Mouse (Mus musculus): ENCODE results near the gene Luc7l2.
A peak's percentile ranks its signal among the peaks of the same experiment; 100 is the strongest.
"Not testable (repeated sequence)": the region's sequence is repeated elsewhere in the genome, so short reads cannot be mapped to it uniquely, and the experiment has no call there.

Luc7l2 gene

DNA sequence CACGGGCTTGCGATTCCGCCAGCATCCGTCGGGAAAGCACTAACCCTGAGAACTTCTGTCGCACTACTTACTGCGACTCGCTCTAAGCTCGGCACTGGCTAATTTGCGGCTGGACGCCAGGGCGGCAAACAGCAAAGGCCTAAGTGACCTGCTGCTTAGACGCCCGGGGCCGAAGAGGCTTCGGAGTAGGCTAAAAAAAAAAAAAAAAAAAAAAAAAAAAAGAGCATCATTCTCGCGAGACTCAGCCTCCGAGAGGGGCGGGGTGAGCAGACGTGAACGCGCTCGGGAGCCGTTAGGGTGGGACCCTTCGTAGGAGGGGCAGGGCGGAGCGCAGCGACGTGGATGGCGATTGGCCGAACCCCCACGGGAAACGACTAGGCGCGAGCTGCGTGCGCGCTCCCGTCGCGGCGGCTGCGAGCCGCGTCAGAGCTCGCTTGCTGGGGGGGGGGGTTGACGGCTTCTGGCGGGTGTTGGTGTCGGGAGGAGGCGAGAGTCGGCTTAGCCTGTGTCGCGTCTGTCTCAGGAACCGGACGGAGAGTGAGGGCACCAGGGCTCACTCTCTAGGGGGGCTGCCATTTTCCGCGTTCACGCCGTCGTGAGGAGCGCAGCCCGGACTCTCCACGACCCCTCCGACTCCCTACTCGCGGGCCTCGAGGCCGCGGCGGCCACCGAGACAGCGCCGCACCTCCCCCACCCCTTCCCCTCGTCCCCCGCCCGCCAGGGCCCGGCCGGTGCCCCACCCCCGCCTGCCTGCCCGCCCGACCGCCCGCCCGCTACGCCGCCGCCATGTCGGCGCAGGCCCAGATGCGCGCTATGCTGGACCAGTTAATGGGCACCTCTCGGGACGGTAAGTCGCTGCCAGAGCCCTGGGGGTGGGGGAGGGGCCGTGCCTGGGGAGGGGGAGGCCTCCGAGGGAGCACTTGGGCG is at the start of gene Luc7l2:
Gene Luc7l2, plus strand, starts transcription at position 273 of the 927 bp plus-strand sequence.
- peak; percentile 90 for ATAC-seq (ENCODE audit: low TSS enrichment)

DNA sequence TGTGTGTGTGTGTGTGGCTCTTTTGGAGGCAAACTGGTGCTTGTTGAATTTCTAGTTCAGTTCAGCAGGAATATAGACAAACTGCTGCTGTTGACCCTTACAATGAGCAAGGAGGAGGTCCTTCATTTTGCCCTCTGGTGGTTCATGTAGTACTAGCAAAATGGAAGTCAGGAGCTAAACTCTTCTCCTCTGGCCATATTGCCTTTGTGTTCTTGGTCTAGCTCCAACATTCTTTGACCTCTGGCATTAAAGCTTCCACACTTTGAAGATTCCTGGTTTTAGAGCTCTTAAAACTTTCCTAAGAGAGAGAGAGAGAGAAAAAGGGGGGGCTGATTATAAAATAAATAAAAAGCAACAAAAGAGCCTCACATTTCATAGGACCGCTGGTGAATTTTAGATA is 39.0 kb upstream of the Luc7l2 start:
- no peak for ATAC-seq (ENCODE audit: low TSS enrichment)

DNA sequence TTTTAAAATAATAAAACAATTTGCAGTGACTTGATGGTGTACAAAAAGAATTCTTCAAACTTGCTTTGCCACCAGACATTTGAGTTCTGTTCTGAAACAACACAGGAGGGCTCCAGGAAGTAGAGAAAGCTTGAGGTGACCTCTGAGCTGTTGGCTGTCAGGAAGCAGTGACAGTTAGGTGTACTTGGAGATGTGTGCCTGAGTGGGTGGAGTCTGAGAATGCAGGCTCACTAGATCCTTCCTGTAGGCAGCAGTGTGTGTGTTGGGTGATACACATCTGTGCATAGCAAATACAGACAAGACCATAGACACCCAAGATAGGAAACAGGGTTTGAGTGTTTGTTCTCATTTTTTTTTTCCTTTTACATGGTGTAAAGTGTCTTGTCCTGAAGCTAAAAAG is 38.3 kb upstream of the Luc7l2 start:
- ATAC-seq (ENCODE audit: low TSS enrichment), result no peak

DNA sequence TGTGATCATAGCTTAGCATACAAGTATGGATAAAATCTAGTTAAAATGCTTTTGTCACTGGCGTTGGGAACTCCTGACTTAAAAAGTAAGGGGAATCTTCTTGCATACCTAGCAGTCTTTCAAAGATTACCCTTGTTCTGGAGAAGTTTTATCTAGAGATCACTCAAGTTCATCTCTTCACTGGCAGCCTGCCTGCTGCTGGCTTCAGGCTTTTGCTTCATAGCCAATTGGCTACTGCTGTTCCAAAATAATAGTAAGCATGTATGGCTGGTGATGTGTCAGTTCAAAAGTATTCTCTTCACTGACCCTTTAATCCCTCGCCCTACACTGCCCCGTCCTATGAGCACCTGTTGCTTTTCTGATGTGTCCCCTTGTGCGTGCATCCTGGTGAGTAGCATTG is 35.9 kb upstream of the Luc7l2 start:
- ATAC-seq (ENCODE audit: low TSS enrichment), result no peak

DNA sequence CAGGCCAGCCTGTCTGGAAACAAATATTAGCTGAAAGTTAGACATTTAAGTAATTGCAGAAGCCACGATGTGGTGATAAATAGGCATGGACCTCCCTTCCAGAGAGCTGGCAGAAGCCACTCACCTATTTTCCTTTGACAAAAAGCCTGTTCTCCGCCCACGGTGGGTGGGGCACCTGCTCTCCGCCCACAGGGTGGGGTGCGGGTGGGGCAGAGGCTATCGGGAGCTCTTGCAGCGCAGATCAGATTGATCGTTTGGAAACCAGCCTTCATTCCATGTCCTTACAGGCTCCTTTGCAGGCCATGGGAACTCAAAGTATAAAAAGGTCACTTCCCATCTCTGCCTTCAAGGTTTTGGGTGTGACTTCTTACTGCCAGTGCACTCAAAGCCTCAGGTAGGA is 27.3 kb upstream of the Luc7l2 start:
- ATAC-seq (ENCODE audit: low TSS enrichment), result no peak

DNA sequence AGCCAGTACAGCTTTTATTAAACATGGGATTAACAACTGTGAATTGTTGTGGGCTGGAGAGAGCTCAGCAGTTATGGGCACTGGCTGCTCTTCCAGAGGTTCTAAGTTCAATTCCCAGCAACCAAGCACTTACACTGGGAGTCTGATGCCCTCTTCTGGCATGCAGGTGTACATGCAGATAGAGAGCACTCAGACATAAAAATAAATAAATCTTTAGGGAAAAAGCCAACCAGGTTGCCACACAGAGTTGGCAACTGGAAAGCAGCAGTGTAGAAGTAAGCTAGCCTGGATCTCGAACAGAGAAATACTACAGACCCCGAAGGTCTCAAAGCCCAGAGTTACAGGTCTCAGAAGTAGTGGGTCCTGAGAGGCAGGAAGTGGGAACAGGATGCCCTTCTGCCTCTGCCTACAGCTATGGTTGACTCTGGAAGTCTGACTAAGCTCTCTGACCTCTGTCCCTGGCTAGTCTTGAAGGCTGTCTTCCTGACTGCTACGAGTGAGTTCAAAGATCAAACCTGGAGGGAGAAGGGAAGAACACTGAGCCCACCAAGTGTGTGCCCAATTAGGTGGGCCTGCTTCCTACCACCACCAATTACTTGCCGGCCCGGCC is 19.8 kb upstream of the Luc7l2 start:
- ATAC-seq (ENCODE audit: low TSS enrichment), result no peak

DNA sequence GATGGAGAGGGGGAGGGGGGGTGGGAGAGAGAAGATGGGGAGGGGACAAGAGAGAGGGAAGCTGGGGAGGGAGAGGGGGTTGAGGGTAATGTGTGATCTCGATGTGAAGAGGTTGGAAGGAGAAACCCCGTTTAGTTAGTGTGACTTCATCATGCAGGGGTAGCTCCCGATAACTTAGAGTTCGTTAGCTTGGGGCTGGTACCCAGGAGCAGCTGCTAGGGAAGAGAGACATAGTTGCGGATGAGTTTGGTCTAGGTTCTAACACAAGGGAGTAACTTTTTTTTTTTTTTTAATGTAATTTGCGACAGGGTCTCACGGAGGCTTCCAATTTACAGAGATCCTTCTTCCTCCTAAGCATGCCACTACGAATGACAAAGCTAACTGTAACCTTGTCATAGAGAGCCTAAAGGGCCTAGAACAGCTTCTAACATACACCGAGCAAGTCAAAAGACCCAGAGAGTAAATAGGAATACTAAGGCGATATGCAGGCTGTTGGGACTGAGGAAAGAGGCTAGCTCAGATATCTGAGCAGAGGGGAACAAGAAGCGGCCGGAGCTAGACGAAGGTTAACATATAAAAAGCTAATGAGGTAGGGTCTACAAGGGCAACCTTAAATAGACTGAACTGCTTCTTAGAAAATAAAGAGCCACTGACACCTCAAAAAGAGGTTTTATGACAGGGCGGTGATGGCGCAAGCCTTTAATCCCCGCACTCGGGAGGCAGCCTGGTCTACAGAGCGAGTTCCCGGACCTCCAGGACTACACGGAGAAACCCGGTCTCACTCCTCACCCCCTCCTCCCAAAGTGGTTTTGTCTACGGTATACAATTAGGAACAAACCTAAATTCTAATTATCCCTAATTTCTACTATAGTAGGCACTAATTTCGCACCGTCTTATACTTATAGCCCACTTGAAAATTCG is 18.4 kb upstream of the Luc7l2 start:
- peak; percentile 14; the same call in 1 of the 2 replicates for ATAC-seq (ENCODE audit: low TSS enrichment)

DNA sequence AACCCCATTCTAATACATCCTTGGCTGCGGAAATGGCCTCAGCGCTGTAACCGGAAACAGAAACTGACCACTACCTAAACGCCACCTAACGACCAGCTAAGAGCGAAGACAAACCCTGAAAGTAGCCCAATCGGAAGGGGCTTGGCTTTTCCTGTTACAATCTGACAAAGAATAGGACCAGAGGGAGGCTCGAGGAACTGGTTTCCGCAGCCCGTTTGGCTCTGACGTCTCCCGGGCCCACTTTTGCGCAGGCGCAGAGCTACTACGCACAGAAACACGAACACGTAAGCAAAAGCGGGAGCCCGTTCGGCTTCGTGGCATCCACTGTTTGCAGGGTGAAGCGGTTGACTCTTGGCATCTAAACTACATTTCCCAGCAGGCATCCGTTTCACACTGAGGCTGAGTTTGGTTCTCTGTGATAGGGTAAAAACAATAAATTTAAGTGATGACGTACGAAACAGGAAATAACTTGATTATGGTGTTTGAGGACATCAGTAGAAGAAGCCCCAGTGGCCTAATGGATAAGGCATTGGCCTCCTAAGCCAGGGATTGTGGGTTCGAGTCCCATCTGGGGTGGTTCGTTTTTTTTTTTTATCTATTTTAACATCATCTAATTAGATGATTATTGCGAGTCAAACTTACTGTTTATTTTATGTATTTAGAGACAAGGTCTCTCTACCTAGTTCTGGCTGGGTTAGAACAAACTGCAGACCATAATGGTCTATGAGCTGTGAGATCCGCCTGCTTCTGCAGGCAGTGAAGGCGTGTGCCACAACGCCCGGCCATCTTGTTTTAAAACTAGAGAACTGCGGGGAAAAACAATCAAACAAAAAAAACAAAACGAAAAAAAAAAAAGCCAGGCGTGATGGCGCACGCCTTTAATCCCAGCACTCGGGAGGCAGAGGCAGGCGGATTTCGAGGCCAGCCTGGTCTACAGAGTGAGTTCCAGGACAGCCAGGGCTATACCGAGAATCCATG is 17.4 kb upstream of the Luc7l2 start, which contains the start of gene Fmc1:
Gene Fmc1, plus strand, starts transcription at position 75 of the 978 bp plus-strand sequence.
- peak; percentile 79 for ATAC-seq (ENCODE audit: low TSS enrichment)

DNA sequence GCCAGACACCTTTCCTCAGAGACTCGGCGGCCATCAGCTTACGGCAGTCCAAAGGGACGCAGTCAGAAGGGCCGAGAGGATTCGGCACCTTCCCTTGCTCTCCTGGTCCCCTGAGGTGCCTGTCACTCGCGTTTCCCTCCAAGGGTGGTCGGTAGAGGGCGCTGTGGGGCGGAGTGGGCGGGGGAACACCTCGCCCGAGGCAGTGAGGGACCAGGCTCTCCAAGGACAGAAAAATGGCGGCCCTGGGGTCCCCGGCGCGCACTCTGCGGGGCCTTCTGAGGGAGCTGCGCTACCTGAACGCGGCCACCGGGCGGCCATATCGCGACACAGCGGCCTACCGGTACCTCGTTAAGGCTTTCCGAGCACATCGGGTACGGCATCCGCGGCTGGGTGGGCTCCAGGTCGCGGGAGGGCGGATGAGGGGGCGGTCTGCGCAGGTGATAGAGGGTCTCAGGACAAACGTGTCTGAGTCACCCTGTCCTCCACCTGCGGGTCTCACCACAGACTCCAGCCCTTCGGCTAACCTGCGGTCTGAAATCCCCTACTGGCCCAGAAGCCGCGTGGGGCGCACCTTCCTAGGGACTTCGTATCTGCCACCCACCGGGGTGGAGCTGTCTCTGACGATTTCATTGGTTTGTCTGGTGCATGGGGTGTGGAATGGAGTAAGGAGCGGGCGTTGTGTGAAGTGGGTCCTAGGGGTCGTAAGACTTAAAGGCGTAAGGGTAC is 16.3 kb upstream of the Luc7l2 start:
- ATAC-seq (ENCODE audit: low TSS enrichment), result peak; percentile 72

DNA sequence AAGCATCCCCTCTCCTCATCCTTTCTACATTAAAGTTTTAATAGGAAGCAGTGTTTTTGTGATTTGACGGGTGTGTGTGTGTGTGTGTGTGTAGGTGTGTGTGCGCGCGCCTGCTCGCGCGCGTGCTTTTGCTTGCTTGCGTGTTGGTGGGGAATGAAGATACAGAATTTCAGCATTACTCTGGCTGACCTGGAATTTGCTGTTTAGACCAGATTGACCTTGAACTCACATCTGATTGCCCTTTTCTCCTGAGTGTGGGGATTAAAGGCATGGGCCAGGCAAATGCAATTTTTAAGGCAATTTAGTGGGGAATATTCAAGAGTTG is 15.8 kb upstream of the Luc7l2 start:
- peak; percentile 4; the same call in 1 of the 2 replicates for ATAC-seq (ENCODE audit: low TSS enrichment)

DNA sequence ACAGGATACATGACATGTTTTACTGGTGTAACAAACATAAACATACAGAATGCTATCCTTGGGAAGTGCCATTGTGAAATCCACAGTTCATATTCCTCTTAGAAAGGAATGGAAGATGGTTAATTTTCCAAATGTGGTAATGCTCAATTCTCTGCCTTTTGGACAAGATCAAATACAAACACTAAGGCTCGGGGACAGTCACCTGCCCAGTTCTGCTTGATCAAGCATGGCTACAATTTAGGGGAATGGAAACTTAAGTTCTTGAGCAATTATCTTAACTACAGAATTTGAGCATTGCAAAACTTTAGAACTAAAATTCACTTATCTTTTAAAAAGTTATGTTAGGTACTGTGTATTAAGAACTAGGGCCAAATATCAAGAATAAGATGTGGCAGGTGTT is 15.3 kb upstream of the Luc7l2 start:
- ATAC-seq (ENCODE audit: low TSS enrichment), result no peak

DNA sequence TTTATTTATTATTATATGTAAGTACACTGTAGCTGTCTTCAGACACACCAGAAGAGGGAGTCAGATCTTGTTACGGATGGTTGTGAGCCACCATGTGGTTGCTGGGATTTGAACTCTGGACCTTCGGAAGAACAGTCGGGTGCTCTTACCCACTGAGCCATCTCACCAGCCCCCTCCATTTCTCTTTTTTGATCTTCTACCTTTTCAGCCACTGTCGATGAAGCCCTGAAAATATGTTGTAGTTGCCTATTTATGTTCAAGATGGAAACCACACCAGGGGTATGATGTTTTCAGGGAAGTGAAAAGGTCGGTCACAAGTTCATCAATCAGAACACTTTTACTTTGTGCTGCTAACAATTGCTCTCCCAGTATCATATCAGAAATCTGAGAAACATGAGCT is 7.0 kb upstream of the Luc7l2 start:
- ATAC-seq (ENCODE audit: low TSS enrichment), result not testable (repeated sequence)

DNA sequence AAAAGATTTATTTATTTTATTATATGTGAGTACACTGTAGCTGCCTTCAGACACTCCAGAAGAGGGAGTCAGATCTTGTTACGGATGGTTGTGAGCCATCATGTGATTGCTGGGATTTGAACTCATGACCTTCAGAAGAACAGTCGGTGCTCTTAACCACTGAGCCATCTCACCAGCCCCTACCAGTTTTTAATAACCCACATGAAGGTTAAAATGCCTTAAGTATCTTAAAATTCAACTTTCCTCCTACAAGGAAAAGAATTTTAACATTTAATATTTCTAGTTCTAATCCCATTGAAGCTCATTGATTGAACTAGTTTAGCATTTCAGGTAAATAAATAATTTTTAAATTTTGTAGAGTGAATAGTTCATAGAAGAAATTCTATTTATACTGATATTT is 4.1 kb upstream of the Luc7l2 start:
- ATAC-seq (ENCODE audit: low TSS enrichment), result not testable (repeated sequence)

DNA sequence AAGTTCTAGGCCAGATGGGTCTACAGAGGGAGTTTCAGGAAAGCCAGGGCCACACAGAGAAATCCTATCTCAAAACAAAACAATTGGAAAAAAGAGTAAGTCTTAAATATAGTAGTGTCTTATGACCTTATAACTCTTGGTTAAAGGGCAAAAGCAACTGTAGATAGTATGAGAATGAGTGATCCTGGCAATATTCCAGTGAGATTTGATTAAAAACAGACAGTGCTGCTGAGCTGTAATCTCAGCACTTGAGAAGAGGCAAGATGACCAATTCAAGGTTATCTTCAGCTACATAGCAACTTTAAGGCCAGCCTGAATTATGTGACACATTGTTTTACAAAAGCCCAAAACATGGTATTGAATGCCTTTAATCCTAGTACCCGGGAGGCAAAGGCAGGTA is 3.4 kb upstream of the Luc7l2 start:
- ATAC-seq (ENCODE audit: low TSS enrichment), result no peak

DNA sequence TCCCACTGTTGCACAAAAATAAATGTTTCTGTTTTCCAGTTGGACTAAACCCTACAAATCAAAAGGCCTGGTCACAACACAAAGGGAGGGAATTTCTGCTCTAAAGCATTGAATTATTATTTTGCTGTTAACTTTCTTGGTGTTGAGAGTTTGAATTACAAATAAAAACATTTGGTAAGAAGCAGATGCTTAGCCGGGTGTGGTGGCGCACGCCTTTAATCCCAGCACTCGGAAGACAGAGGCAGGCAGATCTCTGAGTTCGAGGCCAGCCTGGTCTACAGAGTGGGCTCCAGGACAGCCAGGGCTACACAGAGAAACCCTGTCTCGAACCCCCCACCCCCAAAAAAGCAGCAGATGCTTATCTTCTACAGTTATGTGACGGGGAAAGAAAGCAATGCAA is 2.5 kb upstream of the Luc7l2 start:
- not testable (repeated sequence) for ATAC-seq (ENCODE audit: low TSS enrichment)

DNA sequence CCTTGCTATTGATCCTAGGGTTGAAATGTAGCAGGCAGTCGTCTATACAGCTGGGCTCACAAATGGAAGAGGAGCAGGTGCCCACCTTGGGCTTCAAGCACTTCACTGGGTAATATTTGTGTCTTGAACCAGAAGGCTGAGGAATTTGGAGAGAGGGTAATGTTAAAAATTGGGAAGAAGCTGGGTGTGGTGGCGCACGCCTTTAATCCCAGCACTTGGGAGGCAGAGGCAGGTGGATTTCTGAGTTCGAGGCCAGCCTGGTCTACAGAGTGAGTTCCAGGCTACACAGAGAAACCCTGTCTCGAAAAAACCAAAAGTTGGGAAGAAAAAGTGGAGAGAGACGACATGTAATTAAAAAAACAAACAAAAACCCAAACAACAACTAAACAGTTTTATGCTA is 1.3 kb upstream of the Luc7l2 start:
- not testable (repeated sequence) for ATAC-seq (ENCODE audit: low TSS enrichment)

DNA sequence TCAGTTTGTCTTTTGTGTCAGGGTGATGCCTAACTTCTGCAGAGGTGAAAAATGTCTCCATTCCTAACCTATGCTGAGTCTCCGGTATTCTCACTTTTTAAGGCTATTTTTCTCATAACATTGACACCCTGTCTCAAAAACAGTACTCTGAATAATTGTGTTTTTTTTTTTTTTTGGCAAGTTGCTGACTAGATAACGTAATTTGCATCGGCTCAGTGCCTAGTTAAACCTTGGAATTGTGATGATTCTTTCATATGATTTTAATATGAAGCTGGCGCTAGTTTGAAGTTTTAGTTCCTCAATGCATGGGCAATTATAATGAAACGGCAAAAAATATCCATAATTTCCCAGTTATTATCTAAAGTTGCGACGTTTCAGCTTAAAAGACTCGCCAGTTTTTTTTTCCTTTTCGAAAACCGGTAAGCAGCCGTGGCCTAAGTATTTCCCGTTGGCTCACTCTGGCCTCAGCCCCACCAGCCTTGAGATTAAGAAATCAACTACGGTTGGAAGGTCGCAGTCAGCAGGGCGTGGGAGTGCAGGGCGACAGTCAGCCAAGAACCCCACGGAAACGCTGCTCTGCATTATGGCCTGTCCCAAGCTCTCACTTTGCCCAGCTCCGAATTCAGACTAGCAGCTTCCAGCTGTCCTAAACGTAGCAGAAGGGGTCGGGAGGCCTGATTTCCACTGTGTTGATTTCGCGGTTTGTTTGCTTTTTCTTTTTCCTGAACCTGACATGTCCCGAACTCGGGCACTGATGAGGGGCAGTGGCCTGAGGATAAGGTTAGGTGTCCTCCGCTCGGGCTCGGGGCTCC is 678 bp upstream of the Luc7l2 start:
- ATAC-seq (ENCODE audit: low TSS enrichment), result peak; percentile 47

DNA sequence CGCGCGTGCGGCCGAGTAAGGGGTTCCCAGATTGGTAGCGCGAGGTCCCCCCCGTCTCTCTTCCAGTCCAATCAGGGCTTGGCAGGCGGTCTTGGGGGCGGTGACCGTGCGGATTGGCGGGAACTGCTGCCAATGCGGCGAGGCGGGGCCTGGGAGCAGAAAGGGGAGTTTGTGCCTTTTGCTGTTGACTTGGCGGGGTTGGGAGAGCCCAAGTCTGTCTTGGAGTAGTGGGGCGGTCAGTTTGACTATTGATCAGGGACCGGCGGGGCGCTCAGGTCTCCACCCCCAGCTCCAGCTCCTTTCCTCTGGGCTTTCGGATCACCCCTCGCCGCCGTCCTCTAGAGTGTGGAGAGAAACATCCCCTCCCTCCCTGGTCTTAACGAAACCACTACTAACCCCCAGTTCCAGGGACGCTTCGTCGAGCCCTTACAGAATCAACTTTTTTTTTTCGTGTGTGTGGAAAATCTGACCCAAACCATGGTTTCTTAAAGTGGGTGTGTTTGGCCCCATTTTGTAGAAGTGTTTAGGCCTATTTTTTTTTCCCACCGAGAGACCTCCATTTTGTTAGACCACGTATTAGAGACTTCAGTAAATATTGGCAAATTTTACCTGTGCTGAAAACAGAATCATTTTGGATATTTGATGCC is 978 bp downstream of the Luc7l2 start:
- ATAC-seq (ENCODE audit: low TSS enrichment), result peak; percentile 86

DNA sequence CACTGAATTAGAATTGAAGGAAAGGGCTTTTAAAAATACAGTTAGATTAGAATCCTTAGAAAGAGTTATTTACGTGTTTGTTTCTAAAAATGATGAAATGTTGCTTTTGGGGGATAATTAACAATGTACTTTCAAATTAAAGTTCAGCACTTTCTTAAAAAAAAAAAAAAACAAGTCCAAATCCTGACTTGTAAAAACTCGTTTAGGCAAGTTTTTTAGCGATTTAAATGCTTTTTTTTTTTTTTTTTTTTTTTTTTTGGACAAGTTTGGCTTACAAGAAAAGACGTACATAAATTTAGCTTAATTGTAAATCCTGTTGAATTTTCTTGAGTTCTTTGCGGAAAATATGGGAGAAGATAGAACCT is 1.5 kb downstream of the Luc7l2 start:
- no peak for ATAC-seq (ENCODE audit: low TSS enrichment)

Measured in frontal cortex, adult (tissue).